Mouse (Mus musculus): Measurements from ENCODE around the gene Kmt2c.

DNA sequence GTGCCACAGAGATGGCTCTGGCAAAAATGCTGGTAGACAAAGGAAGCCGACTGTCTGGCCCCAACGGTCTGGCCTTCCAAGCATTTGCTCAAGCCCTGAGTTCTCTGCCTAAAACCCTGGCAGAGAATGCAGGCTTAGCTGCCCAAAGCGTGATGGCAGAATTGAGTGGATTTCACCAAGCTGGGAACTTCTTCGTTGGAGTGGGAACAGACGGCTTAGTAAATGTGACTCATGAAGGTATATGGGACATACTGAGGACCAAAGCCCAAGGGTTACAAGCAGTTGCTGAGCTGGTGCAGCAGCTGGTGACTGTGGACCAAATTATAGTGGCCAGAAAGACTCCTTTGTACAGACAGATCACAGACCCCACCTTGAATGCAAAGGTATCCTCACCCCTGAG, 19.0 kb upstream of the Kmt2c start:
- TF ChIP-seq CTCF (IDR thresholded peaks at IDR 0.05; ENCODE audit: low read depth) (no peak), EP300 (optimal IDR thresholded peaks at IDR 0.05) (no peak)

All from stomach, postnatal 0 days (tissue).